Mouse (Mus musculus): Measurements from ENCODE around the gene Chrd.

The Chrd gene

GRCm38 (mm10) chr16:20710810-20711209 lies 22.1 kb upstream of the Chrd start:
- no peak for DNase-seq (ENCODE audit: low spot score)

- DNase-seq (ENCODE audit: low spot score): no peak
Measured at GRCm38 (mm10) chr16:20712190-20712589, 20.7 kb upstream of the Chrd start.

GRCm38 (mm10) chr16:20712889-20713288 lies 20.0 kb upstream of the Chrd start:
- no peak for DNase-seq (ENCODE audit: low spot score)

GRCm38 (mm10) chr16:20714307-20715080 lies 18.4 kb upstream of the Chrd start:
- no peak for DNase-seq (ENCODE audit: low spot score)

- no peak for DNase-seq (ENCODE audit: low spot score)
Measured at GRCm38 (mm10) chr16:20715161-20715560, 17.8 kb upstream of the Chrd start.

GRCm38 (mm10) chr16:20715566-20715965 lies 17.4 kb upstream of the Chrd start:
- DNase-seq (ENCODE audit: low spot score): no peak

- peak; percentile 67 for DNase-seq (ENCODE audit: low spot score)
Measured at GRCm38 (mm10) chr16:20715976-20716840, 16.7 kb upstream of the Chrd start.

GRCm38 (mm10) chr16:20716841-20717180 lies 16.1 kb upstream of the Chrd start:
- DNase-seq (ENCODE audit: low spot score): no peak

- peak; percentile 96 for DNase-seq (ENCODE audit: low spot score)
Measured at GRCm38 (mm10) chr16:20717181-20717977, 15.5 kb upstream of the Chrd start, which contains the start of the genes Polr2h and Clcn2. Gene Polr2h (plus strand): TSS chr16:20717665. Gene Clcn2 (minus strand): TSS chr16:20717746.

GRCm38 (mm10) chr16:20717978-20718670 lies 14.8 kb upstream of the Chrd start:
- no peak for DNase-seq (ENCODE audit: low spot score)

GRCm38 (mm10) chr16:20721808-20722207 lies 11.1 kb upstream of the Chrd start:
- DNase-seq (ENCODE audit: low spot score): no peak

GRCm38 (mm10) chr16:20722736-20723135 lies 10.2 kb upstream of the Chrd start:
- no peak for DNase-seq (ENCODE audit: low spot score)

- DNase-seq (ENCODE audit: low spot score): no peak
Measured at GRCm38 (mm10) chr16:20723247-20723646, 9.7 kb upstream of the Chrd start.

GRCm38 (mm10) chr16:20724338-20724748 lies 8.6 kb upstream of the Chrd start:
- DNase-seq (ENCODE audit: low spot score): peak; percentile 46

GRCm38 (mm10) chr16:20725321-20725720 lies 7.6 kb upstream of the Chrd start:
- DNase-seq (ENCODE audit: low spot score): no peak

- DNase-seq (ENCODE audit: low spot score): no peak
Measured at GRCm38 (mm10) chr16:20725750-20726149, 7.2 kb upstream of the Chrd start.

GRCm38 (mm10) chr16:20726384-20726783 lies 6.5 kb upstream of the Chrd start:
- DNase-seq (ENCODE audit: low spot score): no peak

- no peak for DNase-seq (ENCODE audit: low spot score)
Measured at GRCm38 (mm10) chr16:20730293-20730711, 2.6 kb upstream of the Chrd start.

GRCm38 (mm10) chr16:20731688-20732087 lies 1.2 kb upstream of the Chrd start:
- no peak for DNase-seq (ENCODE audit: low spot score)

GRCm38 (mm10) chr16:20732251-20732924 lies 539 bp upstream of the Chrd start:
- DNase-seq (ENCODE audit: low spot score): no peak

Measured in urinary bladder, postnatal 25 days (tissue).